8 mouse cellular contexts compared by ENCODE assay signal in the genomic region with DNA sequence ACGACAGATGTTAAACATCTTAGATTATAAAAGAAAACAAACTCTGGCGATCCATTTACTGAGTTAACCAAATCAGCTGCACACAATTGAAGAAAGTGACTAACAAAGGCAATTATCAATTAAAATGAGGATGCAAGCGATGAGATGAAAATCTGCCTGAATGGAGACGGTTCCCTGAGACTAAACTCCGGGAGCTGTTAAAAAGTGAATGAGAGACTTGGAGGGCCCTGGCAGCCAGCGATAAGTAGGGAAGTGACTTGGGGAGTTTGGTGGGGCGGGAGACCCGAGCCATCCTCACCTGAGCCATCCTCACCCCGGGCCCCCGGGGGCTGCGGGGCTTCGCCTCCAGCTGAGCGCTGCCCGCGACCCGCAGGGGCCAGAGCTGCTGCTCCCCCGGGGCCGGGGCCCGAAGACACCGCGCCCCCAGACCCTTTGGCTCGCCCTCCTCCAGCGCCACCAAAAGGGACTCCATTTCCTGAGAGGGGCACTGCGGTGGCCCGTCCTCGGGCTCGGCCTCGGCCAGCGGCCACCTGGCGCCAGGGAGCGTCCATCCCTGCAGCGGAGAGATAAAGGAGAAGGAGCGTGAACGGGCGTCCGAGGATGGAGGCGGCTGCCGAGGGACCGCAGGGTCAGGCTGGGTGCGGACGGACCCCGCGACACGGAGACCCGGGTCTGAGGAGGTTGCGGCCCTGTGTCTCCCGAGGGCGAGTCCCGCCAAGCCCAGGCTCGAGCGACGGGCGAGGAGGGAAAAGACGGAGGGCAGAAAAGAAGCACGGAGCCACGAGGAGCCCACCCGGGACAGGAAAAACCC. TPM values are rescaled to one million over a fixed set of nuclear protein-coding genes. Genes with fewer than 3 reads are reported as not detected.
DNase-seq lines count a peak whose midpoint lies in the region; ATAC-seq and TF ChIP-seq lines count a peak whose summit lies in the region.

No protein-coding gene starts in this region.

- DNase-seq in cerebellum, adult 9-11 months, result peak; percentile 76
- no peak for DNase-seq in cerebellum, postnatal 36 days
- peak; percentile 4 to 16 for DNase-seq in gastrocnemius, adult 8-10 months (ENCODE audit: low spot score in 2 of 2)
- peak; percentile 37 for DNase-seq in kidney, postnatal 0 days (ENCODE audit: low spot score)
- DNase-seq in thymus, postnatal 0 days (ENCODE audit: low spot score), result peak; percentile 11

- peak; percentile 4 for ATAC-seq in CD4-positive, CD25-positive, alpha-beta regulatory T cell, adult 4 months
- ATAC-seq in common myeloid progenitor, adult 5-6 weeks (replicated peaks; ENCODE audit: low read depth, poor library complexity, severe bottlenecking), result peak; percentile 52
- peak; percentile 61 for ATAC-seq in kidney, postnatal 0 days (replicated peaks; ENCODE audit: low FRiP score, low read depth)
- peak; percentile 83 for ATAC-seq in midbrain, embryonic 12.5 days (ENCODE audit: low FRiP score, low read depth)

- no peak for TF ChIP-seq CTCF in kidney, postnatal 0 days (IDR thresholded peaks at IDR 0.05; ENCODE audit: low read depth)

- peak overlapping the region; percentile 60 for H3K27ac ChIP-seq in kidney, postnatal 0 days
- H3K27ac ChIP-seq in midbrain, embryonic 12.5 days (replicated peaks), result peak overlapping the region; percentile 77

- H3K36me3 ChIP-seq in kidney, postnatal 0 days (ENCODE audit: insufficient read depth, low read length), result peaks cover 4% of the 10 kb centered on the region; the same call in 1 of the 2 replicates
- peaks cover 9% of the 10 kb centered on the region; the same call in 1 of the 2 replicates for H3K36me3 ChIP-seq in midbrain, embryonic 12.5 days

- 0 out of 2 replicates have a peak, but pooled peaks cover 4% of the 10 kb centered on the region for H3K4me1 ChIP-seq in kidney, postnatal 0 days (replicated peaks; ENCODE audit: insufficient read depth, low read length)
- H3K4me1 ChIP-seq in midbrain, embryonic 12.5 days, result peaks cover 9% of the 10 kb centered on the region

- no peaks in the 10 kb centered on the region for H3K9me3 ChIP-seq in kidney, postnatal 0 days (replicated peaks; ENCODE audit: low read length)
- no peaks in the 10 kb centered on the region for H3K9me3 ChIP-seq in midbrain, embryonic 12.5 days

- WGBS in kidney, postnatal 0 days, result 1% methylated on average over 57 of the region's 57 CpGs
- 1% methylated on average over 57 of the region's 57 CpGs for WGBS in midbrain, embryonic 12.5 days

- H3K9ac ChIP-seq in kidney, postnatal 0 days (ENCODE audit: low read depth, low read length), result peak overlapping the region; percentile 91
- H3K9ac ChIP-seq in midbrain, embryonic 12.5 days (replicated peaks), result peak overlapping the region; percentile 95

- H3K4me2 ChIP-seq in kidney, postnatal 0 days (ENCODE audit: low read length), result peak overlapping the region; percentile 98
- peak overlapping the region; percentile 89 for H3K4me2 ChIP-seq in midbrain, embryonic 12.5 days (replicated peaks)

- peak overlapping the region; percentile 84 for H3K4me3 ChIP-seq in kidney, postnatal 0 days (replicated peaks; ENCODE audit: low read depth, low read length)
- peak overlapping the region; percentile 92 for H3K4me3 ChIP-seq in midbrain, embryonic 12.5 days

- H3K27me3 ChIP-seq in kidney, postnatal 0 days (ENCODE audit: insufficient read depth, low read length), result no peaks in the 10 kb centered on the region
- H3K27me3 ChIP-seq in midbrain, embryonic 12.5 days, result no peaks in the 10 kb centered on the region

RNA-seq across cellular contexts. Expression of gene Nfxl1, which starts 0.6 kb away (rescaled TPM):
- 1 to 10 TPM; 2.6 to 2.7 TPM for polyA plus RNA-seq in CD4-positive, CD25-positive, alpha-beta regulatory T cell, adult 4 months (2017; shearing (Covaris generic))
- 13.4 and 28.5 TPM in 2 replicates for total RNA-seq in common myeloid progenitor, adult 5-6 weeks (2017)
- 1 to 10 TPM; 2.5 to 5.9 (median 3.2) TPM for total RNA-seq in gastrocnemius, adult 8-10 months (2022)
- polyA plus RNA-seq in kidney, postnatal 0 days (2015; fragmentation: Nextera tagmentation; extraction: Ambion mirVana), result 15.6 and 18.4 TPM in 2 replicates
- 24.9 and 25.9 TPM in 2 replicates for polyA plus RNA-seq in midbrain, embryonic 12.5 days (2016; fragmentation: Nextera tagmentation; extraction: Ambion mirVana)
- 9.1 TPM in 2 replicates for polyA plus RNA-seq in thymus, postnatal 0 days (2015; fragmentation: Nextera tagmentation; extraction: Ambion mirVana)

RNA-seq across cellular contexts. Expression of gene Zar1, which starts 22.1 kb away (rescaled TPM):
- not detected for polyA plus RNA-seq in CD4-positive, CD25-positive, alpha-beta regulatory T cell, adult 4 months (2017; shearing (Covaris generic))
- not detected in 2 replicates for total RNA-seq in common myeloid progenitor, adult 5-6 weeks (2017)
- total RNA-seq in gastrocnemius, adult 8-10 months (2022), result not detected
- polyA plus RNA-seq in kidney, postnatal 0 days (2015; fragmentation: Nextera tagmentation; extraction: Ambion mirVana), result 1.1 and 1.6 TPM in 2 replicates
- polyA plus RNA-seq in midbrain, embryonic 12.5 days (2016; fragmentation: Nextera tagmentation; extraction: Ambion mirVana), result 2.0 and 2.6 TPM in 2 replicates
- polyA plus RNA-seq in thymus, postnatal 0 days (2015; fragmentation: Nextera tagmentation; extraction: Ambion mirVana), result 1.0 and 1.2 TPM in 2 replicates

RNA-seq across cellular contexts. Expression of gene Gm5868, which starts 28.4 kb away (rescaled TPM):
- polyA plus RNA-seq in CD4-positive, CD25-positive, alpha-beta regulatory T cell, adult 4 months (2017; shearing (Covaris generic)), result not detected
- total RNA-seq in common myeloid progenitor, adult 5-6 weeks (2017), result not detected in 2 replicates
- total RNA-seq in gastrocnemius, adult 8-10 months (2022), result not detected
- polyA plus RNA-seq in kidney, postnatal 0 days (2015; fragmentation: Nextera tagmentation; extraction: Ambion mirVana), result 1.8 and 2.0 TPM in 2 replicates
- 6.1 and 6.5 TPM in 2 replicates for polyA plus RNA-seq in midbrain, embryonic 12.5 days (2016; fragmentation: Nextera tagmentation; extraction: Ambion mirVana)
- polyA plus RNA-seq in thymus, postnatal 0 days (2015; fragmentation: Nextera tagmentation; extraction: Ambion mirVana), result not detected in 2 replicates

RNA-seq across cellular contexts. Expression of gene Corin, which starts 54.6 kb away (rescaled TPM):
- under 1 TPM in 1 of 2 experiments, not detected in 1; 0.09 TPM for polyA plus RNA-seq in CD4-positive, CD25-positive, alpha-beta regulatory T cell, adult 4 months (2017; shearing (Covaris generic))
- not detected in 2 replicates for total RNA-seq in common myeloid progenitor, adult 5-6 weeks (2017)
- under 1 TPM; 0.05 to 0.27 (median 0.15) TPM for total RNA-seq in gastrocnemius, adult 8-10 months (2022)
- 14.2 and 14.3 TPM in 2 replicates for polyA plus RNA-seq in kidney, postnatal 0 days (2015; fragmentation: Nextera tagmentation; extraction: Ambion mirVana)
- polyA plus RNA-seq in midbrain, embryonic 12.5 days (2016; fragmentation: Nextera tagmentation; extraction: Ambion mirVana), result 3.2 and 9.3 TPM in 2 replicates
- polyA plus RNA-seq in thymus, postnatal 0 days (2015; fragmentation: Nextera tagmentation; extraction: Ambion mirVana), result 0.03 and 0.06 TPM in 2 replicates

Comparison
In these comparisons a context has a peak if more than half of its experiments do, and no peak if none do; other contexts are left out.
1. DNase-seq: peak in cerebellum, adult 9-11 months (single experiment), gastrocnemius, adult 8-10 months (2 of 2), kidney, postnatal 0 days (single experiment) and thymus, postnatal 0 days (single experiment); none in cerebellum, postnatal 36 days (0 of 2).
2. ATAC-seq: peak in every context shown above with its lines; median percentile 83 in midbrain, embryonic 12.5 days; 61 in kidney, postnatal 0 days; 52 in common myeloid progenitor, adult 5-6 weeks; 4 in CD4-positive, CD25-positive, alpha-beta regulatory T cell, adult 4 months.